19 mouse cellular contexts compared by ENCODE assay signal in the genomic region with DNA sequence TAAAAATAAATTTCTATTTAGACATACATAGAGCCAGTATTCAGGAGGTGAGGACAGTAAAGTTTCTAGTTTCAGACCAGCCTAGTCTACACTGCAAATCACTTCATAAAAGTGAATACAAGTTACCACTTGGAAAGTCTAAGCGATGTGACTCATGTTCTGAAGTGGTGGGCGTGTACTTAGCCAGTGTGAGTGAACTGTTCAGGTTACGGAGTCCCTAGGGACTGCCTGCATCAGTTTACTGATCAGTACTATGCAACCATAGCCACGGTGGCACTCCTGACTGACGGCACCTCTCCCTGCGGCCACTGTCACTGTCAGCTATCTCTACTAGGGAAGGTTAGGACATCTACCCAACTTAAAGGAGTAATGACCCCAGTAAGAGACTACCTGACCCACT.
DNase-seq lines count a peak whose midpoint lies in the region; ATAC-seq and TF ChIP-seq lines count a peak whose summit lies in the region.
"Had no signal": no experiment of that assay in that cellular context is flagged by ENCODE, and none has a peak within 500 bp of the region (broad histone marks: within the 10 kb centered on the region; RNA-seq: fewer than 3 reads in every experiment).

No protein-coding gene starts in this region.

- POLR2A ChIA-PET in Patski (lab: Charles Lee), result interaction anchor here (1.2 kb wide), 1 partner anchor 12 kb away, joined by 3 read pairs; no protein-coding TSS in a partner anchor

- no peak overlapping the region for H3K4me3 ChIP-seq in hindbrain, postnatal 0 days (ENCODE audit: low read length)
- no peak overlapping the region for H3K4me3 ChIP-seq in hindbrain, embryonic 12.5 days
- H3K4me3 ChIP-seq in lung, embryonic 15.5 days, result no peak overlapping the region
- no peak overlapping the region for H3K4me3 ChIP-seq in stomach, postnatal 0 days (ENCODE audit: low read depth, low read length)
- H3K4me3 ChIP-seq in hindbrain, embryonic 14.5 days (replicated peaks; ENCODE audit: low read length), result no peak overlapping the region
- H3K4me3 ChIP-seq: hindbrain, embryonic 13.5 days; neural tube, embryonic 12.5 days had no signal

- no peak overlapping the region for H3K4me2 ChIP-seq in hindbrain, postnatal 0 days (ENCODE audit: low read depth, low read length)
- H3K4me2 ChIP-seq in hindbrain, embryonic 12.5 days (replicated peaks), result no peak overlapping the region
- H3K4me2 ChIP-seq in lung, embryonic 15.5 days, result no peak overlapping the region
- no peak overlapping the region for H3K4me2 ChIP-seq in stomach, postnatal 0 days (replicated peaks; ENCODE audit: low read depth)
- no peak overlapping the region for H3K4me2 ChIP-seq in hindbrain, embryonic 14.5 days (replicated peaks)
- H3K4me2 ChIP-seq: hindbrain, embryonic 13.5 days; midbrain, embryonic 11.5 days; neural tube, embryonic 12.5 days had no signal

- in situ Hi-C loops in Patski (cut with MboI; ENCODE audit: low pct_unique_long_range_greater_than_20kb), result no loop called here

- no peak for TF ChIP-seq EP300 in stomach, postnatal 0 days (optimal IDR thresholded peaks at IDR 0.05)

- no peaks in the 10 kb centered on the region for H3K4me1 ChIP-seq in hindbrain, postnatal 0 days (ENCODE audit: insufficient read depth, low read length)
- H3K4me1 ChIP-seq in hindbrain, embryonic 12.5 days, result no peaks in the 10 kb centered on the region
- H3K4me1 ChIP-seq in lung, embryonic 15.5 days, result no peaks in the 10 kb centered on the region
- no peaks in the 10 kb centered on the region for H3K4me1 ChIP-seq in stomach, postnatal 0 days (replicated peaks; ENCODE audit: control insufficient read depth, insufficient read depth)
- H3K4me1 ChIP-seq in hindbrain, embryonic 14.5 days (replicated peaks; ENCODE audit: control insufficient read depth, insufficient read depth, low read length), result no peaks in the 10 kb centered on the region
- H3K4me1 ChIP-seq: hindbrain, embryonic 13.5 days; neural tube, embryonic 12.5 days had no signal

- no peak for TF ChIP-seq CTCF in hindbrain, postnatal 0 days (IDR thresholded peaks at IDR 0.05; ENCODE audit: low read depth)
- TF ChIP-seq CTCF in Patski (IDR thresholded peaks at IDR 0.05), result no peak
- no peak for TF ChIP-seq CTCF in stomach, postnatal 0 days (IDR thresholded peaks at IDR 0.05; ENCODE audit: low read depth)

- no peaks in the 10 kb centered on the region for H3K27me3 ChIP-seq in hindbrain, postnatal 0 days (ENCODE audit: insufficient read depth, low read length)
- no peaks in the 10 kb centered on the region for H3K27me3 ChIP-seq in hindbrain, embryonic 12.5 days
- H3K27me3 ChIP-seq in Patski, result no peaks in the 10 kb centered on the region
- no peaks in the 10 kb centered on the region for H3K27me3 ChIP-seq in lung, embryonic 15.5 days
- no peaks in the 10 kb centered on the region for H3K27me3 ChIP-seq in stomach, postnatal 0 days (ENCODE audit: control insufficient read depth, insufficient read depth, low read length)
- H3K27me3 ChIP-seq in hindbrain, embryonic 14.5 days (ENCODE audit: control insufficient read depth, insufficient read depth, low read length), result no peaks in the 10 kb centered on the region
- H3K27me3 ChIP-seq: hindbrain, embryonic 13.5 days; neural tube, embryonic 12.5 days had no signal

- peaks cover 73% of the 10 kb centered on the region for H3K36me3 ChIP-seq in hindbrain, postnatal 0 days (ENCODE audit: insufficient read depth, low read length)
- H3K36me3 ChIP-seq in hindbrain, embryonic 12.5 days, result peaks cover 78% of the 10 kb centered on the region
- peaks cover 89% of the 10 kb centered on the region for H3K36me3 ChIP-seq in lung, embryonic 15.5 days
- H3K36me3 ChIP-seq in stomach, postnatal 0 days (ENCODE audit: control insufficient read depth, insufficient read depth, low read length), result peaks cover 30% of the 10 kb centered on the region
- peaks cover 99% of the 10 kb centered on the region for H3K36me3 ChIP-seq in hindbrain, embryonic 14.5 days (replicated peaks; ENCODE audit: control insufficient read depth, insufficient read depth)

- 0 out of 2 replicates have a peak, but pooled peaks have one; percentile 29 for ATAC-seq in hindbrain, postnatal 0 days
- ATAC-seq in hindbrain, embryonic 12.5 days (ENCODE audit: low FRiP score), result no peak
- peak; percentile 38 for ATAC-seq in Patski
- ATAC-seq in lung, embryonic 15.5 days (ENCODE audit: borderline replicate concordance, extremely low read depth, low FRiP score, low TSS enrichment), result peak; percentile 57; the same call in 1 of the 2 replicates
- peak; percentile 45; the same call in 1 of the 2 replicates for ATAC-seq in stomach, postnatal 0 days (ENCODE audit: low FRiP score, low TSS enrichment)
- ATAC-seq in hindbrain, embryonic 14.5 days (ENCODE audit: low FRiP score), result no peak
- ATAC-seq: activated CD4-positive, CD25-positive, alpha-beta regulatory T cell, adult 4 months; liver, postnatal 0 days had no signal

- no peak overlapping the region for H3K27ac ChIP-seq in hindbrain, postnatal 0 days
- H3K27ac ChIP-seq in hindbrain, embryonic 12.5 days, result no peak overlapping the region
- H3K27ac ChIP-seq in lung, embryonic 15.5 days, result no peak overlapping the region
- H3K27ac ChIP-seq in stomach, postnatal 0 days (replicated peaks), result no peak overlapping the region
- H3K27ac ChIP-seq in hindbrain, embryonic 14.5 days, result no peak overlapping the region
- H3K27ac ChIP-seq: hindbrain, embryonic 13.5 days; neural tube, embryonic 12.5 days had no signal

- DNase-seq in hindbrain, postnatal 0 days (ENCODE audit: low spot score), result no peak
- DNase-seq in Patski (ENCODE audit: low read depth, low spot score), result no peak
- no peak for DNase-seq in stomach, postnatal 0 days (ENCODE audit: low spot score)
- DNase-seq in hindbrain, embryonic 14.5 days (ENCODE audit: low spot score), result no peak
- no peak for DNase-seq in urinary bladder, adult 18-20 months (ENCODE audit: low spot score in 2 of 2)
- DNase-seq: adrenal gland, postnatal 14 days; cerebellum, adult 8-10 months; heart, adult 11 months; kidney, adult 18-20 months; kidney, postnatal 25 days; liver; liver, postnatal 0 days; thymus, postnatal 14 days had no signal

- 89% methylated on average over 6 of the region's 6 CpGs for WGBS in hindbrain, postnatal 0 days
- WGBS in hindbrain, embryonic 12.5 days, result 87% methylated on average over 6 of the region's 6 CpGs
- 73% methylated on average over 6 of the region's 6 CpGs for WGBS in lung, embryonic 15.5 days
- WGBS in stomach, postnatal 0 days, result 83% methylated on average over 6 of the region's 6 CpGs
- 86% methylated on average over 6 of the region's 6 CpGs for WGBS in hindbrain, embryonic 14.5 days

- H3K9me3 ChIP-seq in hindbrain, postnatal 0 days (ENCODE audit: low read length), result no peaks in the 10 kb centered on the region
- H3K9me3 ChIP-seq in hindbrain, embryonic 12.5 days (replicated peaks), result no peaks in the 10 kb centered on the region
- no peaks in the 10 kb centered on the region for H3K9me3 ChIP-seq in lung, embryonic 15.5 days
- H3K9me3 ChIP-seq in stomach, postnatal 0 days (ENCODE audit: control insufficient read depth, low read length), result no peaks in the 10 kb centered on the region
- H3K9me3 ChIP-seq in hindbrain, embryonic 14.5 days (ENCODE audit: control insufficient read depth, low read length), result no peaks in the 10 kb centered on the region
- H3K9me3 ChIP-seq: hindbrain, embryonic 13.5 days; neural tube, embryonic 12.5 days had no signal

- no peak overlapping the region for H3K9ac ChIP-seq in hindbrain, postnatal 0 days (replicated peaks; ENCODE audit: low read length)
- H3K9ac ChIP-seq in hindbrain, embryonic 12.5 days, result no peak overlapping the region
- H3K9ac ChIP-seq in lung, embryonic 15.5 days, result no peak overlapping the region
- H3K9ac ChIP-seq in stomach, postnatal 0 days (ENCODE audit: low read length), result no peak overlapping the region
- H3K9ac ChIP-seq in hindbrain, embryonic 14.5 days, result no peak overlapping the region
- H3K9ac ChIP-seq: hindbrain, embryonic 13.5 days; liver, postnatal 0 days; neural tube, embryonic 12.5 days had no signal

- CTCF ChIA-PET in Patski (lab: Charles Lee), result no interaction called here

Comparison
In these comparisons a context has a peak if more than half of its experiments do, and no peak if none do; other contexts are left out.
1. ATAC-seq: peak in hindbrain, postnatal 0 days (single experiment), Patski (single experiment), lung, embryonic 15.5 days (single experiment) and stomach, postnatal 0 days (single experiment); none in hindbrain, embryonic 12.5 days (single experiment) and hindbrain, embryonic 14.5 days (single experiment).